Mouse (Mus musculus) retina, postnatal 1 day (tissue): ENCODE results near the gene Ccnl2.

ENCODE experiments used
- DNase-seq: peaks from one replicate; pipeline ENCODE4 v3.0.0-alpha.2; 2012

Ccnl2 gene

DNA sequence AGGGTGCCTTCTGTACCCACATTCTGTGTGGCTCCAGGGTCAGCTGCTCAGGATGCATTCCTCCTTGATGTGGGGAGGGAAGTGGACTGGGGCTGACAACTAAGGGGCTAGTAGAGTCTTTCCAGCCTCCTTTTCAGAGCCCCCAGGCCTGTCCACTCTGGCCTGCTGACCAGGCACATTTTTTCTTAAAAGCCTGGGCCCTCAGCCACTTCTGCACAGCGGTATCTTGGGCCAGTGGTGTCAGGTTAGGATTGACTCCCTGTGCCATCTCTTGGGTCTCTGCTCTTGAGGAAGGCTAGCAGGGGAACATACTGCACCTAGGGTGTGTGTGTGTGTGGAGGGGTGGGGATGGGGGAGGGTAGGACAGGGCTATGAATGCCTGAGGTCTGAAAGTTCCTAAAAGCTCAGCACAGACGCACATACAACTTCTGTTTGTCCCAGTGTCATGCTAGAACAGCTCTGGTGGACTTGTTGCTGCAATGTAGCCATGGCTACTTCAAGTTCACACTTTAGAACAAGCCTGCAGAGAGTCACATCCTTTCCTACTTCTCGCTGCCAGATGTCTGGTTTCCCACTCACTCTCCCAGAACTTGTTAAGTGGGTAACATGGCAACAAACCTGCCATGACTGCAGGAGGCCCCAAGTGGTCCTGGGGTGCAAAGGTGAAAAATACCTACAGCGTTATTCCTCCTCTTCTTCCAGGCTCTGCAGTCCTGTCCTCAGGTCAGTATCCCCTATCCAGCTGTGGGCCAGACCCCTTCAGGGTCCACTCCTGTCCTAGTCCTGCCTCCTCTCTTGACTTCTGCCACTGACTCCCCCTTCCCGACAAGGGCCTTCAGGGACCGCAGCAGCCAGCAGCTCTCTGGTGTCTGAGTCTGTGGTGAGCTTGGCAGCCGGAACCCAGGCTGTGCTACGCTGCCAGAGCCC is 28.1 kb downstream of the Ccnl2 start:
- DNase-seq: no peak

DNA sequence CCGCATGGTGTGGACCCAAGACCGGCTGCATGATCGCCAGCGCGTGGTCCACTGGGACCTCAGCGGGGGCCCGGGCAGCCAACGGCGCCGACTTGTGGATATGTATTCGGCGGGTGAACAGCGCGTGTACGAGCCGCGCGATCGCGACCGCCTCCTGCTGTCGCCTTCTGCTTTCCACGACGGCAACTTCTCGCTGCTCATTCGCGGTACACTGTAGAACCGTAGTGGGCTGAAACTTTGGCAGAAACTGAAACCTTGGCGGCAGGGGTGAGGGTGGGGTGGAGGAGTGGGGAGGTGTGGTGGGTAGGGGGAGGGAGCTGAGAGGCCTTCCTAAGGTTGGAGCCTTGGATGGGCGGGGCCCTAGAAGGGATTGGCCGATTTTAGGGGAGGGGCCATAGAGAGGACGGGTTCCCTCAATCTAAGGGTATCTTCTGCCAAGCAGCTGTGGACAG is 28.7 kb downstream of the Ccnl2 start:
- peak; percentile 75 for DNase-seq

DNA sequence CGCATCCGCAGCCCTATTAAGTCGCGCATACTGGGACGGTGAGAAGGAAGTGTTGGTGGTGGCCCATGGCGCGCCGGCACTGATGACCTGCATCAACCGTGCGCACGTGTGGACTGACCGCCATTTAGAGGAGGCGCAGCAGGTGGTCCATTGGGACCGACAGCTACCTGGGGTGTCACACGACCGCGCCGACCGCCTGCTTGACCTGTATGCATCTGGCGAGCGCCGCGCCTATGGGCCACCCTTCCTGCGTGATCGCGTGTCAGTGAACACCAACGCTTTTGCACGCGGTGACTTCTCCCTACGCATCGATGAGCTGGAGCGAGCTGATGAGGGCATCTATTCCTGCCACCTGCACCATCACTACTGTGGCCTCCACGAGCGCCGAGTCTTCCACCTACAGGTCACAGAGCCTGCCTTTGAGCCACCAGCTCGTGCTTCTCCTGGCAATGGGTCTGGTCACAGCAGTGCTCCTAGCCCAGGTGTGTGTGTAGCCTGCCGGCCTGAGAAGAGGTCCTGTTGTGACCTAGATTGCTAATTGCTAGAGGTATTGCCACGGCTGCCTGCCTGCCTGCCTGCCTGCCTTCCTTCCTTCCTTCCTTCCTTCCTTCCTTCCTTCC is 29.5 kb downstream of the Ccnl2 start:
- no peak for DNase-seq

DNA sequence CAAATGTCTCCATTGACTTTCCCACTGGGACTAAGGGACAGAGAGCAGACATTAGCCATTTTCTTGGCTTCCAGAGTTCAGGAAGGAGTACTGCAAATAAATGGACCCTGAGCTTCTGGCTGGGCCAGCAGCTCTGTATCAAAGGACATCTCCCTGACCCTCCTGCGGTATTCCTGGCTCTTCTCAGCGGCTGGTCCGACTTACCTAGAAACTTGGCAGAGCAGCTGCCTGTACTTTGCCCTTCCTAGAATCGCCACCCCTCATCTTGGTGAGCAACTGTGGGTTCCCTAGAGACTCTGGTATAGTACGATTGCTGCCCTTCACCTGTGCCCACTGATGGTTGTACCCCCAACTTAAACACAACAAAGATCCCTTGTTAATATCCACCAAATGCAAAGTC is 30.9 kb downstream of the Ccnl2 start:
- no peak for DNase-seq

DNA sequence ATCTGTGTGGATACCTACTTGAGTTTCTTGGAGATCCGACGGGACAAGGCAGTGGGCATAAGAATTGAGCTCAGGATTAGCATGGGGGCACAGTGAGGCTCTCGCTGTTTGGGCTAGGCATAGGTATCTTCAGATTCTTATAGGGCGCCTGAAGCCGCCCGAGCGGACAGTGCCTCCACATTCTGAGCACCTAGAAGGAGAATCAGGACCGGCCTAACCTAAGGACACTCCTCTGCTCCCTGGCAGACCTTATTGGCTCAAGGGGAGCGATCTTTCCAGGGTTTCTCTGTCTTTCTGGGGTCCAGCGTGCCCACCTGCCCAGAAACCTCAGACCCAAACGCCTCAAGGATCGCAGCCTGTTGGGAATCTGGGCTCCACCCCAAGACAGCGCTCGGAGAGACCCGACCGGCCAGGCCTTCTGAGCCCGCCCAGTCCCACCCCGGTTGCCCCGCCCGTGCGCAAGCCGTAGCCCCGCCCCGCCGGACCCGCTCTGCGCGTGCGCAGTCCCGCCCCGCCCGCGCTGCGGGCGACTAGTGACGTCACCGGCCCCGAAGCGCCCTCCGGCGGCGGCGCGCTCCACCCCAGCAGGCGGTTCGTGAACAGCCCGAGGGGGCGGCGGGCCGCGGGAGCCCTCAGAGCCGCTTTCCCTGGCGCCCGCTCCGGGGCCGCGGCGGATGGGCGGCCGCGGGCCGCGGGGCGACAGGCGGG is 34.7 kb downstream of the Ccnl2 start, which contains the start of gene Dvl1:
TSS of gene Dvl1 (plus strand) at position 532 of the 708 bp plus-strand sequence.
- DNase-seq: peak; percentile 92

DNA sequence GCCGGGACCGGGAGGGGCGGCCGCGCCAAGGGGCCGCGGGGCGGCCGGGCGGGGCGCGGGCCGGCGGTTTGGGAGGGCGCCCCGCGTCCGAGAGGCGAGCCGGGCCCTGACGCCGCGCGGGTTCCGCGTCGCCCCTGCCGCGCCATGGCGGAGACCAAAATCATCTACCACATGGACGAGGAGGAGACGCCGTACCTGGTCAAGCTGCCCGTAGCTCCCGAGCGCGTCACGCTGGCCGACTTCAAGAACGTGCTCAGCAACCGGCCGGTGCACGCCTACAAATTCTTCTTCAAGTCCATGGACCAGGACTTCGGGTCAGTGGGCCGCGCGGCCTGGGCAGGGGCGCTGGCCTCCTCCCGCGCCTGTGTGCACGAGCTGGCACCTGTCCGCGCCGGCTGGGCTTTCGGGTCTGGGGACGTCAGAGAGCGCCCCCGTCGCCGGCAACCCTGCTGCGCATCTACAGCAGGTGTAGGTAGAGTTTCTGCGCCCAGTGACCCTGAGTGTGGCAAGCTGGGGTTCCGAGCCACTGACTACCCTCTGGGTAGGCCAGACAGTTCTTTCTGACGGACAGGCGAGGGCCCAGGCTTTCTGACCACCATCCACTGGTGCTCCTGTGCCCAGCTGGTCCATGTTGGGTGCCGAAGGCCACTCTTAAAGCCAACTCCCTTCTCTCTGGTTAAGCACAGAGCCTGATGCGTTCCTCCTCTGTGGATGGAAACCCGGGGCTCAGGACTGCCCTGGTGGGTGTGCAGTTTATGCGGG is 35.5 kb downstream of the Ccnl2 start:
- peak; percentile 62 for DNase-seq

DNA sequence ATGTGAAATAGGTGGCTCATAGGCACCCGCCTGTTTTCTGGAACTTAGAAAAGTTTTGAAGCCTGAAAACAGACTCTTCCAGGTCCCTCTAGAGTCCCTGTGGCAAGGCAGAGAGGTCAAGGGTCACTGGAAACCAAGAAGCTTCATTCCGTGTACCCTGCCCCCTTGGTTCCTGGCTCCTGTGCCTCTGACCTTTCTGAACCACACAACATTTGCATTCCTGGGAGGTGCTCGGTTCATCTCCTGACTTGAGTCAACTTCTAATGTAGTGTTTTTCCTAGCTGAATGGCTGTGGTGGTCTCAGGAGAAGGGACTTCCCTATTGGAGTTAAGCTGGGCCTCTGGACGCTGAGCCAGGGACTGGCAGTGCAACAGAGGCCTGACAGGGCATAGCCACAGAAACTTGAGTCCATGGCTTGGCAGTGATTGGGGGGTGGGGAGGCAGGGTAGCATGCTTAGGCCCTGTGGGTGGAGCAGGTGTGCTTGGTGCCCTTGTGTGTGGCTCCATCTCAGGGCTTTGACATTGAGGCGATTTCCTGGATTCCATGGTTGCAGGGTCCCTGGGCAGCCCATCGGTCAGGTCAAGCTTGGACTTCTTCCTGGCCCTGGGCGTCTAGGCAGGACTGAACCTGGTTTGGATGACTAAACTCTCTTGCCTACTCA is 36.3 kb downstream of the Ccnl2 start:
- no peak for DNase-seq

DNA sequence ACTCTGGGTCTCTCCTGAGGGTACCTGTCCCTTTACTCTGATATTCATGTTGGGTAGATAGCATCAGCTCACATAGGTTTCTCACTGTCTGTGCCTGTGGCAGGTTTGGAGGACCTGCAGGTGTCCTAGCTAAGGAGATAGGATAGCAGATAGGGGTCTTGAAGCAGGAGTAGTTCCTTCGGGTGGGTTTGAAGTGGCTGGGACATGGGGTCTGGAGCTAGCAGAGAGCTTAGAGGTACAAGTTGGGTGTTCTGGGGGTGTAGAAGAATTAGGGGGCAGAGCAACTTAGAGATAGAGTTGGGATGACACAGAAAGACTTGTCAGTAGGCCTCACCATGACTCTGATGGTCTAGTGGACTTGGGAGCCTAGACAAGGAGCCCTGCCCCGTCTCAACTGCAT is 37.1 kb downstream of the Ccnl2 start:
- DNase-seq: no peak

DNA sequence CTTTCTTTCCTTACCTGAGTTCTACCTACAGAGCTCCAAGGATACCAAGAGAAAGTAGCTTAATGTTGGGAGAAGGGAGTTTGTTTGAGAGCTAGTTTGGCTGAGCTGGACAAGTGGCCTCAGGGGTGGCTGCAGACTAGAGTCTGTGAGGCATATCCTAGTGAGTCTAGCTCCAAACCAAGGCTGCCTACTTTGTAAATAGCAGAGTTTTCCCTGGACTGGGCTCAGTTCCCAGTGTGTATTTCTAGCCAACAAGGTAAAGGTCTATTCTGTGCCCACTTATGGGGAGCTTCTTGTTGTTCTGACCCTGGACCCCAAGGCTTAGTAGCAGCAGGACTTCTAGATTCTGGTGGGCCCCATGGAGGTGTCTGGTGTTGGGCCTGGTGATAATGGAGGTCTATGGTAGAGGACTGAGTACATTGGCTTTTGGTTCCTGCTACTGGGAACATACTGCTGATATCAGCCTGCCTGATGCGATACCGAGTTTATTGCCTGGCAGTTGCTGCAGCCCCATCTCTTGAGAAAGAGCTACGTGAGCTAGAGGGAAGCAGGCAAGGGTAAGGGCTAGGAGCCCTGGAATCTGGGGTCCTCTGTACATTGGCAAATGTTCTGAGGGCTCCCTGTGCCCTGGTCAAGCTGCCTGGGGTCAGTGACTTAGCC is 37.6 kb downstream of the Ccnl2 start:
- no peak for DNase-seq

DNA sequence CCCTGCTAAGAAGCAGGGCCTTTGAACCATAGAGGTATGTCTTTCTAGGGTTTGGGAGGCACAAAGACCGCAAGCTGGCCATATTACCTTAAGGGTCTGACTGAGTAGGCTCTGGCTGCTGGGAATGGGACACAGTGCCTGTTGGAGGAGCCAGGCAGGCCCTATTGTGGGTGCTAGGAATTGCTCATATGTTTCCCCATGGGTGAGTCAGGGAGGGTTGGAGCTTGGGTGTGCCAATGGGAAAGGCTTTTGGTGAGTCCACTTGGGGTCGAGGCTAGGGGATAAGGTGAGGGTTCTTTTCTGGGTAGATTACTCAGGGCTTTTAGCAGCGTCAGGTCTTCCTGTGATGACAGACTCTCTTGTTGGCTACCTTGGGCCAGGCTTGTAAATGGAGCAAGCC is 39.1 kb downstream of the Ccnl2 start:
- no peak for DNase-seq

DNA sequence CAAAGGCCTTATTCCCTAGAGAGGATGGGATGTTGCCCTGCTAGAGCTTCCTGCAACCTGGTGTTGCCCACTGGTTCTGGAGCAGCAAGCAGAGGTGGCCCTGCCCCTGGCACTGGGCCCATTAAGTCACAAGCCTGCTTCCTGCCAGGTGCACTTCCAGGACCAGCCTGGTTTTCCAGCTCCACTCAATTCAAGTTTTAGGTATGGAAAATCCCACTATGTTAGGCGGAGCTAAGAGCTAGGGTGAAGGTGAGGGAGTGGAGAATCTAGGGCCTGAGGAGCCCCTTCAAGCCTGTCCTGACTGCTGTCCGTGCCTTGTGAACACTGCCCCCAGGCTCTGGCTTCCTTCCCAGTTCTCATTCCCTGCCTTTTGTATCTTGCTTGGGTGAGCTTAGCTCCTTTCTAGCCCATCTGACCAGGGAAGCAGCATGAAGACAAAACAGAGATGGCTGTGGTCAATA is 39.7 kb downstream of the Ccnl2 start:
- DNase-seq: no peak

DNA sequence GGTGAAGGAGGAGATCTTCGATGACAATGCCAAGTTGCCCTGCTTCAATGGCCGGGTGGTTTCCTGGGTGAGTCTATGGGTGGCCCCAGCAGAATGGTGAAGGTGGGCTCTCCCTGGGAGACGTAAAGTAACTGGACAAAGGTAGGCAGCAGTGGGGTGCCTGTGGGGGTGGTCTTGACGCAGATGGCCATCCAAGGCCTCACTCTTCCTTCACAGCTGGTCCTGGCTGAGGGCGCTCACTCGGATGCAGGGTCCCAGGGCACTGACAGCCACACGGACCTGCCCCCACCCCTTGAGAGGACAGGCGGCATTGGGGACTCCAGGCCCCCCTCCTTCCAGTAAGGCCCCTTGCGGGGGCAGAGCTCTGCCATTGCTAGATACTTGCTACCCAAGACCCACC is 41.1 kb downstream of the Ccnl2 start:
- DNase-seq: no peak

DNA sequence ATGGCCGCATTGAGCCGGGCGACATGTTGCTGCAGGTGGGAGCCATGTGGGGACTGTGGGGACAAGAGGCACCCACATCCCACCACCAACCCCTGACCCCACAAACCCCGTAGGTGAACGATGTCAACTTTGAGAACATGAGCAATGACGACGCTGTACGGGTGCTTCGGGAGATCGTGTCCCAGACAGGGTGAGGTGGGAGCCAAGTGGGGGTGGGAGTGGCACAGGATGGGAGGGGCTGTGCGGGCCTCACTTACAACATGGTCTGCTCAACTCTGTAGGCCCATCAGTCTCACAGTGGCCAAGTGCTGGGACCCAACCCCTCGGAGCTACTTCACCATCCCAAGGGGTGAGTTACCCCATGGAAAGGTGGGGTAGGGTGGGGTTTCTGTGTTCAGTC is 42.7 kb downstream of the Ccnl2 start:
- no peak for DNase-seq

DNA sequence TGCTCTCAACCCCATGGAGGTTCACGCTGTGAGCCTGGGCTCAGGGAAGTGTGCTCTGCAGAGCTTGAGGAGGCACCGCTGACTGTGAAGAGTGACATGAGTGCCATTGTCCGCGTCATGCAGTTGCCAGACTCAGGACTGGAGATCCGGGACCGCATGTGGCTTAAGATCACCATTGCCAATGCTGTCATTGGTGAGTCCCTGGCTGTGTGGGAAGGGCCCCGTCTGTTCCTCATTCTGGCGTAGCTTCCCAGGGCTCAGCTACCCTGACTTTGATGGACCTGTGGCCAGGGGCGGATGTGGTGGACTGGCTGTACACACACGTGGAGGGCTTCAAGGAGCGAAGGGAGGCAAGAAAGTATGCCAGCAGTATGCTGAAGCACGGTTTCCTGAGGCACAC is 43.8 kb downstream of the Ccnl2 start:
- DNase-seq: no peak

DNA sequence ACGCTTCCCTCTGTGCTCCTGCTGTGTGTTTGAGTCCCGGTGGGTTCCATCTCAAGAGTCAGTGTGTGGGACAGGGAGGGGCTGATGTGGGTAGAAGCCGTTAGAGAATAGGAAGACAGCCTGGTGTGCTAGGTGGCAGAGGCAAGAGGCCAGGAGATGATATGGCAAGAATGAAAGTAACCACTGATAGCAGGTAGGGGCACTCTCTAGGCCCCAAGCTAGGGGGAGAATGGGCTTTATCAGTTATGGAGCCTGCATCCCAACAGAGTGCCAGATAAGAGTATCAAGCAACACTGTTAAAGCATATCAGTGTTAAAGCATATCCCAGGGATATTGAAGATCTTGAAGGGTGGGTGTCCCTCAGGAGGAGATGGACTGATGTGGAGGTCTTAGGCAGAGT is 44.6 kb downstream of the Ccnl2 start:
- no peak for DNase-seq

DNA sequence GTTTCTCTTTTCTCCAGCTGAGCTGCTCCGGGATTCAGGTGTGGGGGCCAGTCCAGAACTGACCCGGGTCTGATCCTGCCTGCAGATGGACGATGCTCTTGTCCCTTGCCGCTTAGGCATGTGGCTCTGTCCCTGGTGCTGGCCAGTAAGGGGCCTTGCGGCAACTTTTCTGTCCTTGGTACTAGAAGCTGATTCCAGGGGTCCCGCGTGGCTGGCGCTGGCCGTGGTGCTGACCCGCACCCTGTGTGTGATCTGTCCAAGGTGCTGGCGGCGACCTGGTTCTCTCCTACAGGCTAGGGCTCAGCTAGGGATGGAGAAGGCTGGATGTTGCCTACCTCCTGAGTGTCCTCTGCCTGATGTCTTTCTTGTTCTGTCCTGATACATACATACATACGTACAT is 47.0 kb downstream of the Ccnl2 start:
- peak; percentile 63 for DNase-seq

DNA sequence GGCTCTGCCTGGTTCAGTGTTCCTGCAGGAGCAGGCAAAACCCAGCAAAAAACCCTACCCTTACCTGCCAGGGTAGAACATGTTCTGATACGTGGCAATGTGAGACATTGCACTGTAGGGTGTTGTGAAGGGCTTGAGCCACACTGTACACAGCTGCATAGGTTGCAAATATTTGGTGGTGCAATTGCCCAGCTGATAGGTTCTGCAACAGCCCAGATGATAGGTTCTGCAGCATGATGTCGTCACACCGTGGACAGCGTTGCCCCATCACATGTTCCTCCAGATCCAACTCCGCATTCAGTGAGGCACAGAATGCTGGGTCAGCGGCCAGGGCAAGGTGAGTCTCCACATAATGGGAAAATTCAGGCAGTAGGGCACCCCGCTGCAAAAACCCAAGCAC is 49.5 kb downstream of the Ccnl2 start:
- DNase-seq: no peak

DNA sequence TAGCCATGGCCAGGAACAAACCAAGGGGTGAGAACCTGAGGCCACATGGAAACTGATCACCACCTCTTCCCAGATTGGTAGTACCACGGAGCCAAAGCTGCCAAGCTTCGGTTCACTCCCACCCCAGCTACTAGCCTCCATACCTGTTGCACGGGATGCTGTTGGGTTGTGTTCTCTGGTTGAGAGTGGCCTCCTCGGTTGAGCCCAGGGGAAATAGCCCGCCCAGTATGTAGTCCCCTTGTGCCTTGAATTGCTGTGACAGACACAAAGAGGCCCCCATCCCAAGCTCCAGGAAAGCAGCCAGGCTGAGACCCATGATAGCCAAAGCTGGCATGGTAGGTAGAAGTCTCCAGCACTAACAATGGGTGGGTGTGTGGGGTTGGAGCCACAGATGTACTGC is 50.7 kb downstream of the Ccnl2 start, which contains the start of gene Tas1r3:
TSS of gene Tas1r3 (minus strand) at position 362 of the 400 bp plus-strand sequence.
- no peak for DNase-seq

DNA sequence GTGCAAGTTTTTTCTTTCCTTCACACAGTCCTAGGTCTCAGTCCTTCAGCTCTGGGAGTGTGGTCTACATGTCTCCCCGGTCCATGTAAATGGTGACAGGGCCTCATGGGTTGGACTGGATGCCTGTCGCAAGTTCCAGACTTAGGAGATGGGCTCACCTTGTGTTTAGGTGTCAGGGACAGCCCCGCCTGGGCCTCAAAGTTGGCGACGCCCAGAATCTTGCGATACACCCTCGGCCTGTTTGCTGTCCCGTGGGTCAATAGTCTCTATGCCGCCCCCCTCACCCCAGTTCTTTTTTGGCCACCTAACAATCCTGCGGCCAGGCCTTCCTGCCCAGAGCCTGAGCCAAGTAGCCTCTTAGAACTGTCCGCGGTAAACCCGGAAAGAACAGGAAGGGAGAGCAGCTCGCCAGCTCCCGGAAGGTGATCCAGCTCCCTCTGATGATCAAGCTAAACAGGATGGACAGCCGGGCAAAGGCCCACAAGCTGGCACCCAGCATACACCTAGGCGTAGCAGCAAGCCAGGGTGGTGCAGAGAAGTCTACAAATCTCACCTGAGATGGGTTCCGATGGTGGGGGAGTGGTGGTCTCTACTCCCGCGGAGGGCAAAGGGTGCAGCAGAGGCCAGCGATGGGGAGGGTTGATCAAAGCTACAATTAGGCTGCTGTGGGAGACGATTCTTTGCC is 56.5 kb downstream of the Ccnl2 start:
- no peak for DNase-seq

DNA sequence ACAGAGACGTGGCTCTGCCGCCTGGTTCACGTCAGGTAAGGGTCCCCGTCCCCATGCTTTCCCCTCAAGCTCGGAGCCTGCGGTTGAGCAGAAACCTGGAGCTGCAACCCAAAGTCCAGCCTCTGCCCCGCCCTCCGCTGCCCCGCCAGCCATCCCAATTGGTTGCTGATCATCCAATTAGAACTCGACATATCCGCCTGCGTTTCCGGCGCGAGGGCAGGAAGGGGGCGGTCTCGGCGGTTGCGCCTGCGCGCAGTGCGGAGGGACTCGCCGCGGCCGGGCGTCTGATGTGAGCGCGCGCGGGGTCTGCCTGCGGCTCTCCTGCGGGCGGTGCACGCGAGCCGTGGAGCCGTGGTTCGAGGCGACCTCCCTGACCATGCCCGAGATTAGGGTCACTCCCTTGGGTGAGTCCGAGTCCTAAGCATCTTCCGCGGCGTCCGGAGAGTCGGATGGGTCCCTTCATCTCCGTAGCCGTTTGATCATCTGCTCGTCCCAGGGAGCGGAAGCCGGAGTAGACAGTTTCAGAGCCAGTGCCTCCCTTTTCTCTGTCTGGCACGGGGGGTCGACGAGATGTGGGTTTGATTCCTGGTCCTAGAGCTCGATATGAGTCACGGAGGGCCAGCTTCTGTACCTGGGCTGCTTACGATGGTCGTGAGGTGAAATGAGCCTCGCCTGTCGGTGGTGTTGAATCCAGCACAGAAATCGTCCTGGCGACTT is 57.2 kb downstream of the Ccnl2 start, which contains the start of the genes Cptp and Ints11:
TSS of gene Cptp (minus strand) at position 124 of the 717 bp plus-strand sequence.
TSS of gene Ints11 (plus strand) at position 230 of the 717 bp plus-strand sequence.
- DNase-seq: peak; percentile 98
